Mouse (Mus musculus) left cerebral cortex, adult 2 months (tissue): ENCODE results near the gene Ube2a. TPM values are rescaled to one million over a fixed set of nuclear protein-coding genes. Genes with fewer than 3 reads are reported as not detected.
"Not testable (repeated sequence)": the region's sequence is repeated elsewhere in the genome, so short reads cannot be mapped to it uniquely, and the experiment has no call there.

Experiments used
- DNase-seq, 2 experiments: peaks; one replicate each; pipeline ENCODE4 v3.0.0; 2021 to 2022; ENCODE audit warnings: low spot score in 2 of 2, mixed read lengths in 1 of 2; ENCODE audit errors: extremely low spot score in 1 of 2
- H3K27ac ChIP-seq: fragments of 200-600 bp; 2 replicates; pipeline ENCODE4 v1.8.1; 2022
- H3K4me3 ChIP-seq: fragments of 200-600 bp; 2 replicates; pipeline ENCODE4 v1.8.1; 2022
- CTCF ChIP-seq: fragments of 200-600 bp; IDR thresholded peaks from 2 replicates; pipeline ENCODE4 v1.8.1; 2022; ENCODE audit warnings: antibody characterized with exemption, mild to moderate bottlenecking, moderate library complexity
- intact Hi-C: fragments of 180-260 bp; cut with DNase I; formaldehyde crosslinking; loops from one replicate; pipeline ENCODE4 v1.15.1; 2025
- total RNA-seq, 2 experiments: library from RNA; stranded (reverse); gene quantifications; 2 replicates each; pipeline ENCODE4 v1.2.3; 2021

Gene Ube2a
- total RNA-seq, 2 experiments from 2014 or later = 42.3 to 44.0 TPM

GRCm38 (mm10) chrX:36847152-36847551, 26.5 kb upstream of the Ube2a start:
- no peak overlapping the region for H3K4me3 ChIP-seq
- no peak overlapping the region for H3K27ac ChIP-seq
- DNase-seq = no peak
- no peak for TF ChIP-seq CTCF
- intact Hi-C loops = no loop called here

DNA sequence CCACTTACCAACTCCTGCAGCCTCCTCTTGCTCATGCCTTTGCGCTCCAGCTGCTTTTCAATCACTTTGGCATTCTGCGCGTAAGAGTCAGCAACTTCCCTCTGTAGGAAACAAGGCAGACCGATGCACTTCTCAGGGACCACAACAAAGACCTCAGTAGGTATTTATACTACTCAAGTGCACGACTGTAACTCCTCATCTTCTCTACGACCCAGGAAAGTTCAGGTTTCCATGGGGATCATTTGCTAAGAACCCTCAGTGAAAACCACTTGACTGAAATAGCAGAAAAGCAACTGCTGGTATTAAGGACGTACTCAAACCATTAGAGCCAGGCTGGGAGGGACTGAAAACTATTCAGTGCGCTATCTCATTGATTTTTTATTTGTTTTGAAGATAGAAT, 21.1 kb upstream of the Ube2a start:
- Histone ChIP-seq H3K4me3 (no peak overlapping the region), H3K27ac (no peak overlapping the region)
- intact Hi-C loops = no loop called here
- DNase-seq = no peak
- TF ChIP-seq CTCF = no peak

GRCm38 (mm10) chrX:36863766-36864608, 9.7 kb upstream of the Ube2a start:
- H3K4me3 ChIP-seq = peak overlapping the region; percentile 50
- TF ChIP-seq CTCF = no peak
- peak overlapping the region; percentile 76 for H3K27ac ChIP-seq
- intact Hi-C loops = no loop called here
- peak; percentile 74 to 78 for DNase-seq

DNA sequence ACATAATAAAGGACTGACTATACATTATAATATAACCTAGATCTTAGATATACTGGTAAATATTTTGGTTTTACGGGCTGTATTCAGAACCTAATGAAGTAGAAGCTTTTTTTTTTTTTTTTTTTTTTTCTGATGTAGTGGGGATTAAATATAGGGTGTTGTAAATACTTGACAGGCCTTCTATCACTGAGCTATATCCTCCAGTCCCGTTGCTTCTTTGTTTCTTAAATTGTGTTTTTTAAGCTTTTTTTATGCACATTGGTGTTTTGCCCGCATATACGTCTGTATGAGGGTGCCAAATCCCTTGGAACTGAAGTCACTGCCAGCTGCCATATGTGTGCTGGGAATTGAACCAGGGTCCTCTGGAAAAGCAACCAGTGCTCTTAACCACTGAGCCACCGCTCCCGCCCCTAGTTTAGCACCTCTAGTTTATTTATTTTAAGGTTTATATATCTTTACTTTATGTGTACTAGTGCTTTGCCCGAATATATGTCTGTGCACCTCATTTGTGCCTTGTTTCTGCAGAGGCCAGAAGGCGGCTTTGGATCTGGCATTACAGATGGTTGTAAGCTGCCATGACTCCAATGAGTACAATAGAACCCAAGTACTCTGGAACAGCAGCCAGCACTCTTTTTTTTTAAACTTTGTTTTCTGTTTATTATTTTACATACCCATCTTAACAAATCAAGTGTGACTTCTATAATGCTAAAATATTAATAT, 8.9 kb upstream of the Ube2a start:
- intact Hi-C loops = no loop called here

DNA sequence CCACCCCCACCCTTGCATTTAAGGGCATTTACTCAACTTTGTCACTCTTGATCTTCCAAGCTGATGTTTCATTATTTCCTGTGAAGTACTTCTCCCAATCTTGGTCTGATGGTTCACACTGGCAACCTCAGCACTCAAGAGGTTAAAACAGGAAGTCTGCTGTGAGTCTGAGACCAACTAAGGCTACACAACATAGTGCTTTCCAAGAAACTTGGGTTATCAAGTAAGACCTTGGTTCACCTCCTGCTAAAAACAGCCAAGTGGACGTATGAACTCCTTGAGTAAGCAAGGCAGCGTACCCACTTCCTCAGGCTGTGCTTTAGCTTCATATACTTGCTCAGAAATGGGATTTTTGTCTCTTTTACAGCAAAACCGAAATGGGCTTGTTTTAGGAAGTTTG, 3.3 kb upstream of the Ube2a start:
- no peak overlapping the region for H3K4me3 ChIP-seq
- no peak for DNase-seq
- H3K27ac ChIP-seq = no peak overlapping the region
- intact Hi-C loops = no loop called here
- TF ChIP-seq CTCF = no peak

More for the DNA sequence above, 8.9 kb upstream of the Ube2a start:
- H3K27ac ChIP-seq = peak overlapping the region; percentile 76
- TF ChIP-seq CTCF = no peak
- no peak for DNase-seq
- H3K4me3 ChIP-seq = peak overlapping the region; percentile 50

DNA sequence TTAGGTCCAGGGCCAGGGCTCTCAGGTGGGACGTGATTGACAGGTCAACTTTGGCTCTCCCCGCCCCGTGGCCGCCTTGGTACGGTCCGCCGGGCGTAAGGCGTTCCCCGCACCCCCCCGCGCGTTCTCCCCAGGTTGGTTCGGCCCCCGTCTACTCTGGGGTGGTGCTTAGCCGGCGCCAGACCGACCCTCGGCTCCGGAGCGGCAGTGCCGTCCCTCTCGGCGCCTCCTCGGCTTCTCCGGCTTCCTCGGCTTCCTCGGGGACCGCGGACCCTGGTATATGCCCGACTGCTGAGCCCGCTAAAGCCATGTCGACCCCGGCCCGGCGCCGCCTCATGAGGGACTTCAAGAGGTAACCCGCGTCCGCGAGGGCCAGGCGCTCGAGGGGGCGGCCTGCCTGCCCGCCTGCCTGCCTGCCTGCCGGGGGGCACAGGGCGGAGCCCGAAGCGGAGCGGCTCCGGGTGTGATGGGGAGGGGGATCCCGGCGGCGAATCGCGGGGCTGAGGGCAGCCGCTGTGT, 537 bp downstream of the Ube2a start:
- H3K4me3 ChIP-seq = peak overlapping the region; percentile 76
- H3K27ac ChIP-seq = peak overlapping the region; percentile 76
- intact Hi-C loops = loop anchor here (1.0 kb wide), 1 partner anchor 29 kb away; no protein-coding TSS in a partner anchor
- peak; percentile 86 to 87 for DNase-seq
- no peak for TF ChIP-seq CTCF

DNA sequence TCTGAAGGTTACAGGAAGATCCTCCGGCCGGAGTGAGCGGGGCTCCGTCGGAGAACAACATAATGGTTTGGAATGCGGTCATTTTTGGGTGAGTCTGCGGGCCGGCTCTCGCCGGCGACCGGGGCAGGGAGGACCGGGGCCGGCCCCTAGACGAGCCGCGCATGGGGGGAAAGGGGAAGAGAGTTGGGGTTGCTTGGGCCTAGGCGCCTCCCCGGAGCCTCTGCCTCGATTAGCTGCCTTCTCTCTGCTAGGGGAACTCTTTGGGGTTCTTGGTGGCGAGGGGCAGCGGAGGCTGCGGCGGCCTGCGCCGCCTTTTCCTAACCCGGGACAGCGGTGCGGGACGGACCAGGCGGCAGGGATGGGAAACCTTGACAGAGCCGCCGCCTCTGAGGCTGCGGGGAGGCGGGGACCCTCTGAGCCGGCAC, 1.0 kb downstream of the Ube2a start:
- intact Hi-C loops = loop anchor here (1.0 kb wide), 1 partner anchor 29 kb away; no protein-coding TSS in a partner anchor
- Histone ChIP-seq H3K27ac (peak overlapping the region; percentile 76), H3K4me3 (peak overlapping the region; percentile 76)
- no peak for TF ChIP-seq CTCF
- no peak for DNase-seq

DNA sequence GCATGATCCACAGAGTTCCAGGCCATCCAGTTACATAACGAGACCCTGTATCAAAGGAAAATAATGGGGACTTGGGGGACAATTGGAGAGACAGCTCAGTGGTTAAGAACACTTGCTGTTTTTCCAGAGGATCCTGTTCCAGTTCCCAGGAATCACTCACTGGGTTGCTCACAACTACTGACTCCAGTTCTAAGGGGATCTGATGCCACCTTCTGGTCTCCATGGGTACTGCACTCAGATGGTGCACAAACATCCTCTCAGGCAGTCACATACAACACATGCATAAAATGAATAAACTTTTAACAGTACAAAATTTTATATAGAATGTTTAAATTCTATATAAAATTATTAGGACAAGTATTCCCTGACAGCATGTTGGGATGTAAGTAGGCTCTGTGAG, 11.0 kb downstream of the Ube2a start:
- Histone ChIP-seq H3K27ac (no peak overlapping the region), H3K4me3 (no peak overlapping the region)
- no peak for DNase-seq
- peak; percentile 24 for TF ChIP-seq CTCF
- intact Hi-C loops = no loop called here

DNA sequence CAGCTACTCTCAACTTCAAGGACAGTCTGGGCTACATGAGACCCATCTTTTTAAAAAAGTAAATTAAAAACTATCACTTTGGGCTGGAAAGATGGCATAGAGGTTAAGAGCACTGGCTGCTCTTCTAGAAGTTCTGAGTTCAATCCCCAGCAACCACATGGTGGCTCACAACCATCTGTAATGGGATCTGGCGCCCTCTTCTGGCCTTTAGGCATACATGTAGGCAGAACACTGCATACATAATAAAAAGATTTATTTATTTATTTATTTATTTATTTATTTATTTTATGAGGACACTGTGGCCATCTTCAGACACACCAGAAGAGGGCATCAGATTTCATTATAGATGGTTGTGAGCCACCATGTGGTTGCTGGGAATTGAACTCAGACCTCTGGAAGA, 25.2 kb downstream of the Ube2a start:
- TF ChIP-seq CTCF = peak; percentile 42
- H3K4me3 ChIP-seq, intact Hi-C loops, DNase-seq, H3K27ac ChIP-seq: not testable (repeated sequence)

GRCm38 (mm10) chrX:36901655-36902054, 28.0 kb downstream of the Ube2a start:
- peak overlapping the region; percentile 85 for H3K27ac ChIP-seq
- no peak for DNase-seq
- peak overlapping the region; percentile 58 for H3K4me3 ChIP-seq
- TF ChIP-seq CTCF = no peak
- intact Hi-C loops = loop anchor here (5.0 to 10.0 kb wide), 2 partner anchors 69 to 267 kb away; no protein-coding TSS in a partner anchor

DNA sequence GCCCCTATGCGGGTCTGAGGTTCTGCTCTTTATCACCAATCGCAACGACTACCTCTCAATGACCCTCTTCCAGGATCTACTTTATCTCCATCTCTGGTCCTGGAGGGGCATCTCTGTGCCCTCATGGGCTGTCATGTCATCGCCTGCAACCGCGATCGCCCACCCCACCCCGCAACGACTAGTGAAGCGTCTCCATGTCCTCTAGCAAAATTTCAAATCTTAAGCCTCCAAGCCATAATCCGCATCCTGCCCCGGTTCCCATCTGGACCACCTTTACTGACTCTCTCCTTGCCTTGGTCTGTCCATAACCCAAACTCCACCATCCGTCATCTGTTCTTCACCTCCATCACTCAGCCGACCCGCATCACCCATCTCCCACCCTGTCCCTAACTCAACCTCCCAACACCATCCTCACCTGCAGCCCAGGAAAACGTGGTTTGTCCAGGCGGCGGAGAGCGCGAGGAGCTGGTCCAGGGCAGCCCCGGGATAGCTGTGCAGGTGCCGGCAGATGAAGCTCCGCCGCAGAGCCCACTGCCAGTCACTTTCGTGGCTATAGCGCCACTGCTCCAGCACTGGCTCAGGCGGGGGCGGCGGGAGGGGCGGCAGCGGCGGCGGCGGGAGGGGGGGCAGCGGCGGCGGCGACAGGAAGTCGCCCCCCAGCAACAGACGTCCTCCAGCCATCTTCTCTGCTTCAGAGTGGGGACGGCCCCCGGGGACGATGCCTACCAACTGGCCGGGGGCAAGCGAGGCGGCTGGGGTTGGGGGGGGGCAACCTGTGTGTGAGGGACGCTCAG, 28.8 kb downstream of the Ube2a start, which contains the start of gene Nkrf:
Gene Nkrf, minus strand, starts transcription at position 579 of the 794 bp plus-strand sequence.
- peak within 1 kb of the TSS; percentile 85 for H3K27ac ChIP-seq
- peak; percentile 43 to 46 for DNase-seq
- TF ChIP-seq CTCF = no peak
- intact Hi-C loops = loop anchor here (1.0 to 10.0 kb wide), 3 partner anchors 28 to 268 kb away; partner anchors contain the start of gene C330007P06Rik
- H3K4me3 ChIP-seq = peak within 1 kb of the TSS; percentile 58
